Mouse (Mus musculus) naive thymus-derived CD4-positive, alpha-beta T cell, adult 2 months (primary cell): Measurements from ENCODE around the gene Trpc1.

Experiments
- DNase-seq: peaks from one replicate; pipeline ENCODE4 v3.0.0-alpha.2; 2011; ENCODE audit warnings: low read depth

The Trpc1 gene

DNA sequence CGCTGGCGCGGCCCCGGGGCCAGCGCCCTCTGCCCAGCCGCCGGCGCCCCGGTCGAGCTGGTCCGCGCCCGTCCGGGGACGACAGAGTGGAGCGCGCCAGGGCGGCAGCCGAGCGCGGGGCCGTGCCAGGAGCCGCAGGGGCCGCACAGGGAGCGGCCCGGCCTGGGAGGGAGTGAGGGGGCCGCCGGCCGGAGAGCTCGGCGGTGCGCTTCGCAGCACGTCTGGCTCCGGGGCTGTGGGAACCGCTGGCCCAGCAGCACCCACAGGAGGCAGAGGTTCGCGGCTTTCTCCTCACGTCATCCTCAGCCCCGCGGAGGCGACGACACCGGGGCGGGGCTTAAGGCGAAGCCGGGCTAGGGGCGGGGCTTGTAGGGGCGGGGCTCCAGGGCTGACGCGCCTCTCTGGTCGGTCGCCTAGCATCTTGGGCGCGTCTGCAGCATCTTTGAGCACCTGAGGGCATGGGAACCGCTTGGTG is at the start of gene Trpc1:
Trpc1 (minus strand) TSS at position 339 of the 475 bp plus-strand sequence.
- peak; percentile 57 for DNase-seq

DNA sequence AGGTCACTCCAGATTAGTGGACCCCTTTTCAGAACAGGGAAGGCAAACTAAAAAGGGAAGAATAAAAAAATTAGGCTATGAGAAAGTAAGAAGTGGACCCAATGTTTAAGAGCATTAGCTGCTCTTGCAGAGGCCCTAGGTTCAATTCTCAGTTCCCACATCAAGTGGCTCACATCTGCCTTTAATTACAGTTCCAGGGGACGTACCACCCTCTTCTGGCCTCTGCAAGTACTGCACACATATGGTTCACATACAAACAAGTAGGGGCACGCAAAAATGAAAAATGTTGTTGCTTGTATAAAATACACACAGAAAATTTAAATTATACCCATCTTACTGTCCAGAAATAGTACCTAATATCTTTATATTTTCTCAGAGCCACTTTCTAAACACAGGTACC is 46.1 kb upstream of the Trpc1 start:
- no peak for DNase-seq

DNA sequence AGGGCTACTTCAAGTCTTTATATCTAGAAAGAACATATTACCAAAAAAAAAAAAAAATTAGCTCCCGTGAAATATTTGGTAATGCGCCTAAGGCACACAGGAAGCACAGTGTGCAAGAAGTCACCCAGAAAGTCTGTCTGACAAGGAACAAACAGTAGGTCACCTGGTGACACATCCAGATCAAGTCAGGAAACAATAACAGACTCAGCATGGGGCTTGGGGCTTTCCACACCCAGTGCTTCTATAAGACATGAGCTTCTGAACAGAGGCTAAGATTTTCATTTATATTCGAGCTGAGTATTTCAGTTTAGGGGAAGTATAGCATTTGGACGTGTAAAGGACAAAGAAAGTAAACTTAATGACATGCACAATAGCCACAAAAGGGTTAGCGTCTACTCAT is 45.7 kb upstream of the Trpc1 start:
- no peak for DNase-seq

- no peak for DNase-seq
Observed at GRCm38 (mm10) chr9:95795077-95795784, 45.1 kb upstream of the Trpc1 start.

DNA sequence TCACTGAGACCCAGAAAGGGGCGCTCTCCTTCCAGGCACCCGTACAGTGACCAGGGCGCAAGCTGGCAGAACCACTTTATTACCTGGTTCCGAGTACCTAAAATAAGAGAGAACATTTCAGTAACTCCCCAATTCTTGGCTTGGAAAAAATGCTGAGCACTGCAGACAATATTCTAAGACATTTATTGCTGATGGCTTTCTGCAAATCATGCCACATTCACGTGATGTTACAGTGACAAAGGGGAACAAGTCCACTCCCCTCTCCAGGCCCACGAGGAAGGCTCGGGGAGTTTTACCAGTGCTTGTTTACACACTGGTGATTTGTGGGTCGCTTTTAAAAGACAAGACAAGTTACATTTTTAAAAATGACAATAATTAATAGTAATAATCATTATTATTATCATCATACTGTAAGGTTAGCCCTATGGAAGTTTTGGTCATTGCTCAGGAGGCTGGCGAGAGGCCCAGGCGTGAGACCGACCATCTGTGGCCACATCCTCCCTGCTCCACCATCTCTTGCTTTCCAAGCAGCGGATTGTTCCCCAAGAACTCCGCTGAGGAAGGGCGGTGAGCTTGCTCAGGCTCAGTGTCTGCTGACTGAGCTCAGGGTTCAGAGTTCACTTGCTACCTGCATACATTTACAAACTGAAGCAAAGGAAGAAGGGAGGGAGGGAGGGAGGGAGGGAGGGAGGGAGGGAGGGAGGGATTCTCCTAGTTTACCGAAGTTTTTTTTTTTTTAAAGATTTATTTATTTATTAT is 44.0 kb upstream of the Trpc1 start:
- DNase-seq, result no peak

GRCm38 (mm10) chr9:95784888-95785511 is 34.8 kb upstream of the Trpc1 start:
- no peak for DNase-seq

DNA sequence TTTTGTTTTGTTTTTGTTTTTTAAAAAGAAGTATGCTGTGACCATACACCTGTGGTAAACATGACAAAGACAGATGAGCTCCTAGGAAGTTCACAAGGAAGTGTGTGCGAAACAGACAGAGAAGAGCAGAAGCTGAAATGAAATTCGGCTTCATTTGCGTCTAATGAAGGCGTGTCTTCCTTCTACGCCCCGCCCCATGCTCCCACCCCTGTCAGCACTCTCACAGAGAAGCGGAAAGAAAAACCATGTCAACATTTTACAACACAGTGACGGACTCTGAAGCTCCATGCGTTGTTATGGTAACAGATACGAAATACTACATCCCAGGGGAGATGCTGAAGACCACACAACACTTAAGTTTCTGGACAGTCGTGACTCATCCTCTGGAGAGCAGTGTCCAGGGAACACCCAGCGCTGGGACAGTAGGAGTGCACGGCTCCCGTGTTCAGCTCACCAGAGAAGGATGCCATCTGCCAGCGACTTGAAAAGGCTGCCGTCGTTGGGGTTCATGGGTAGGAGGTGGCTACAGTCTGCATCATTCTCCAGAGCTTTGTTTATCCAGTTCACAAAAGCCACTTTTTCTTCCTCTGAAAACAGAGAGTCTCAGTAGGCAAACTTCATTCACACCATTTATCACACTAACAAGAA is 33.6 kb upstream of the Trpc1 start:
- no peak for DNase-seq

GRCm38 (mm10) chr9:95771671-95772070 is 21.5 kb upstream of the Trpc1 start:
- no peak for DNase-seq

- no peak for DNase-seq
Observed at GRCm38 (mm10) chr9:95763218-95763617, 13.0 kb upstream of the Trpc1 start.

- no peak for DNase-seq
Observed at GRCm38 (mm10) chr9:95762228-95762627, 12.1 kb upstream of the Trpc1 start.

DNA sequence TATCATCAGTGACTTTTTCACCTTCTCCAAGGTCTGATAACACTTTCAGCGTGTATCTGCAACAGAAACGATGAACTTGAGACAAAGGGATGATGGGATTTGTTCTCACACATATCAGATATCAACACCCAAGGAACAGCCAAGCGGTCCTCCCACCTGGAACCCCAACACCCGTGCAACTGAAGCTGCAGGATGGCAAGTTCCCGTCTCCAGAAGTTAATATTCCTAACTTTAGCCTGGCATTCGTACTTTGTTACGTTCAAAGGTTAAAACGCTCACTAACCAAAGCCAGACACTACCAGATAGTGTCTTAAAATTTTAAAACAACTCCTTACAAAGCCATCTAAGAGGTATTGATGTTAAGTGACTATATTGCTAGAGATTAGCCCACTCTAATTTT is 11.2 kb upstream of the Trpc1 start:
- no peak for DNase-seq

GRCm38 (mm10) chr9:95750746-95751145 is 571 bp upstream of the Trpc1 start:
- DNase-seq, result peak; percentile 1

- peak; percentile 3 for DNase-seq
Observed at GRCm38 (mm10) chr9:95749461-95749928, 680 bp downstream of the Trpc1 start.

- DNase-seq, result no peak
Observed at GRCm38 (mm10) chr9:95747298-95747697, 2.9 kb downstream of the Trpc1 start.

- no peak for DNase-seq
Observed at GRCm38 (mm10) chr9:95744845-95745613, 5.1 kb downstream of the Trpc1 start.

DNA sequence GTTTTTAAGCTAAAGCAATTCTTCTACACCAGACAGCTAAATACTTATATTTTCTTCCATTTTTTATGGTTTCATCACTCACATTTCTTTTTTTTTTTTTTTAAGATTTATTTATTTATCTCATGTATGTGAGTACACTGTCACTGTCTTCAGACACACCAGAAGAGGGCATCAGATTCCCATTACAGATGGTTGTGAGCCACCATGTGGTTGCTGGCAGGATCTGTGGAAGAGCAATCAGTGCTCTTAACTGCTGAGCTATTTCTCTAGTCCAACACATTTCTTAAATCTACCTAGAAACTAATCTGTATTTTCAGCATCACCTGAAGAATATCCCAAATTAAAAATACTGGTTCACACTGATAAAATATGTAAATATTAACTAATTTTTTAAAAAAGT is 13.9 kb downstream of the Trpc1 start:
- no peak for DNase-seq

DNA sequence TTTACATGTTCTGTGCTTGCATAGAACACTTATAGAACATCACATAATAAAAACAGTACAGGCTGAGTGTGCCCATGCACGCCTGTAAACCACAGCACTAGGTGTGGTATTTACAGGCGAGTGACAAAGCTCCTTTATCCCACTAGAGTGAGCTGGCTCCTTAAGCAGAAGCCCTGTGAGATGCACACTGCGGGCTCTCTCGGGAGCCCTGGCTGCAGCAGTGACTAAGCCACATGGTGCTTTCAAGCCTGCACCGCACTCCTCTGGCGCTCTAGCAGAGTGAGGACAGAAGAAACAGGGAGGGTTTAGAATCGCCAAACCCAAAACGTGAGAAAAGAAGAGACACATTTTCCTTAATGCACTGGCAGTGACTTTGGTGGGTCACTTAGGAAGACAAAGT is 37.6 kb downstream of the Trpc1 start:
- no peak for DNase-seq

DNA sequence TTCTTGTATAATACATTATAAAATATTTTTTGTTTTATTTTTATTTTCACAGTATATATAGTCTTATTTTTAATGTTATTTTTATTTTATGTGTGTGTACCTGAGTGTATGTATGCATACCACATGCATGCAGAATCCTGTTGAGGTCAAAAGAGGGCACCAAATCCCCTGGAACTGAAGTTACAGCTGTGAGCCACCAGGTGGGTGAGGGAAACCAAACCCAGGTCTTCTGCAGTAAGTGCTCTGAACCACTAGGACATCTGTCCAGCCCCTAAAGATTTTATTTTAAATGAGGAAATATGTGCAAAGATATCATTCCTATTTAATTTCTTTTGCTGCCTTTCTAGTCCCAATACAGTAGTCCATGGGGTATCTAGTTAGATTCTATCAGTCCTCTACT is 41.2 kb downstream of the Trpc1 start:
- no peak for DNase-seq

- no peak for DNase-seq
Observed at GRCm38 (mm10) chr9:95705371-95705770, 44.8 kb downstream of the Trpc1 start.

- no peak for DNase-seq
Observed at GRCm38 (mm10) chr9:95704078-95704477, 46.1 kb downstream of the Trpc1 start.

- no peak for DNase-seq
Observed at GRCm38 (mm10) chr9:95699273-95699672, 50.9 kb downstream of the Trpc1 start.

DNA sequence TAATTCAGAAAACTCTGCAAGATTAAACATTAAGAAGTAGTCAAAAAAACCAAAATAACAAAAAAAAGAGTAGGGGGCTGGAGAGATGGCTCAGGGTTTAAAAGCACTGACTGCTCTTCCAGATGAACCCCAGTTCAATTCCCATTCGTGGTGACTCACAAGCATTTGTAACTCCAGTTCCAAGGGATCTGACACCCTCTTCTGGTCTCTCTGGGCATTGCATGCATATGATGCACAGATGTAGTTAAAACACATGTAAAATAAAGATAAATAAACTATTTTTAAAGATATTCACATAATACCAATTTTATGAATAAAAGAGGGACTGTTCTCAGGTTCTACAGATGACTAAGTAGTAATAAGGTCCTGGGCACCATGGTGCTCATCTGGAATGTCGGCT is 52.4 kb downstream of the Trpc1 start:
- DNase-seq, result peak; percentile 7
